ENCODE assay signal across 8 mouse cellular contexts in genomic region chr4:148626623-148627185, GRCm38 (mm10). TPM values are rescaled to one million over a fixed set of nuclear protein-coding genes. Genes with fewer than 3 reads are reported as not detected.
A peak's percentile ranks its signal among the peaks of the same experiment; 100 is the strongest.
DNase-seq lines count a peak whose midpoint lies in the region; ATAC-seq lines count a peak whose summit lies in the region.

TSS of gene Tardbp (minus strand) at chr4:148627019.

- no peaks in the 10 kb centered on the region for H3K27me3 ChIP-seq in forebrain, embryonic 11.5 days (ENCODE audit: control insufficient read depth, insufficient read depth, low read length)
- H3K27me3 ChIP-seq in heart, embryonic 16.5 days (ENCODE audit: control insufficient read depth, insufficient read depth, low read length), result no peaks in the 10 kb centered on the region
- no peaks in the 10 kb centered on the region for H3K27me3 ChIP-seq in liver, embryonic 15.5 days
- no peaks in the 10 kb centered on the region for H3K27me3 ChIP-seq in neural tube, embryonic 12.5 days (replicated peaks)

- H3K36me3 ChIP-seq in forebrain, embryonic 11.5 days (ENCODE audit: control insufficient read depth, insufficient read depth, low read length), result peaks cover 17% of the 10 kb centered on the region
- peaks cover 33% of the 10 kb centered on the region for H3K36me3 ChIP-seq in heart, embryonic 16.5 days (ENCODE audit: control insufficient read depth, insufficient read depth)
- peaks cover 35% of the 10 kb centered on the region for H3K36me3 ChIP-seq in liver, embryonic 15.5 days (replicated peaks)
- peaks cover 33% of the 10 kb centered on the region for H3K36me3 ChIP-seq in neural tube, embryonic 12.5 days

- H3K4me3 ChIP-seq in forebrain, embryonic 11.5 days (ENCODE audit: low read depth, low read length), result peak within 1 kb of the TSS; percentile 97
- H3K4me3 ChIP-seq in heart, embryonic 16.5 days (ENCODE audit: low read length), result peak within 1 kb of the TSS; percentile 99
- H3K4me3 ChIP-seq in liver, embryonic 15.5 days (replicated peaks), result peak within 1 kb of the TSS; percentile 96
- peak within 1 kb of the TSS; percentile 99 for H3K4me3 ChIP-seq in neural tube, embryonic 12.5 days

- peak; percentile 97 for ATAC-seq in forebrain, embryonic 11.5 days (replicated peaks; ENCODE audit: low FRiP score)
- ATAC-seq in heart, embryonic 16.5 days (replicated peaks; ENCODE audit: extremely low read depth, insufficient read depth, low FRiP score), result peak; percentile 95
- ATAC-seq in liver, embryonic 15.5 days (ENCODE audit: insufficient read depth), result peak; percentile 93
- ATAC-seq in neural tube, embryonic 12.5 days (ENCODE audit: low FRiP score, low read depth), result peak; percentile 94

- H3K9me3 ChIP-seq in forebrain, embryonic 11.5 days (ENCODE audit: control insufficient read depth, low read length), result no peaks in the 10 kb centered on the region
- no peaks in the 10 kb centered on the region for H3K9me3 ChIP-seq in heart, embryonic 16.5 days (replicated peaks; ENCODE audit: control insufficient read depth, low read length)
- H3K9me3 ChIP-seq in liver, embryonic 15.5 days (replicated peaks), result no peaks in the 10 kb centered on the region
- no peaks in the 10 kb centered on the region for H3K9me3 ChIP-seq in neural tube, embryonic 12.5 days

- H3K27ac ChIP-seq in forebrain, embryonic 11.5 days (ENCODE audit: low read depth, low read length), result peak within 1 kb of the TSS; percentile 85
- peak within 1 kb of the TSS; percentile 97 for H3K27ac ChIP-seq in heart, embryonic 16.5 days (ENCODE audit: low read length)
- peak within 1 kb of the TSS; percentile 92 for H3K27ac ChIP-seq in liver, embryonic 15.5 days (replicated peaks)
- peak within 1 kb of the TSS; percentile 91 for H3K27ac ChIP-seq in neural tube, embryonic 12.5 days

- peak within 1 kb of the TSS; percentile 99 for H3K9ac ChIP-seq in forebrain, embryonic 11.5 days (ENCODE audit: low read length)
- H3K9ac ChIP-seq in heart, embryonic 16.5 days (ENCODE audit: low read length), result peak within 1 kb of the TSS; percentile 100
- peak within 1 kb of the TSS; percentile 99 for H3K9ac ChIP-seq in liver, embryonic 15.5 days
- peak within 1 kb of the TSS; percentile 100 for H3K9ac ChIP-seq in neural tube, embryonic 12.5 days

- WGBS in forebrain, embryonic 11.5 days, result under 1% methylated on average over 51 of the region's 51 CpGs
- WGBS in heart, embryonic 16.5 days, result under 1% methylated on average over 51 of the region's 51 CpGs
- WGBS in liver, embryonic 15.5 days (ENCODE audit: insufficient replicate concordance), result under 1% methylated on average over 51 of the region's 51 CpGs
- WGBS in neural tube, embryonic 12.5 days, result under 1% methylated on average over 51 of the region's 51 CpGs

- H3K4me2 ChIP-seq in forebrain, embryonic 11.5 days (ENCODE audit: low read depth, low read length, severe bottlenecking), result peak within 1 kb of the TSS; percentile 74
- peak within 1 kb of the TSS; percentile 74 for H3K4me2 ChIP-seq in heart, embryonic 16.5 days (ENCODE audit: low read depth, low read length)
- H3K4me2 ChIP-seq in liver, embryonic 15.5 days, result peak within 1 kb of the TSS; percentile 88
- peak within 1 kb of the TSS; percentile 82 for H3K4me2 ChIP-seq in neural tube, embryonic 12.5 days (replicated peaks)

- no peaks in the 10 kb centered on the region; the same call in 1 of the 2 replicates for H3K4me1 ChIP-seq in forebrain, embryonic 11.5 days (replicated peaks; ENCODE audit: control insufficient read depth, insufficient read depth, low read length)
- H3K4me1 ChIP-seq in heart, embryonic 16.5 days (ENCODE audit: control insufficient read depth, insufficient read depth, low read length), result peaks cover 23% of the 10 kb centered on the region
- peaks cover 41% of the 10 kb centered on the region for H3K4me1 ChIP-seq in liver, embryonic 15.5 days (replicated peaks)
- peaks cover 12% of the 10 kb centered on the region for H3K4me1 ChIP-seq in neural tube, embryonic 12.5 days

- peak; percentile 95 to 96 for DNase-seq in CD8-positive naive resting alpha-beta T cell, adult 2 months (ENCODE audit: low read depth in 2 of 2, low spot score in 2 of 2)
- peak; percentile 92 for DNase-seq in c-Kit-positive CD71-negative TER-119-negative erythroid progenitor cells, embryonic 14.5 days (ENCODE audit: low read depth)
- peak; percentile 98 for DNase-seq in forebrain, embryonic 11.5 days (ENCODE audit: low spot score)
- DNase-seq in kidney, postnatal 36 days, result peak; percentile 97 to 99
- DNase-seq in telencephalon, adult 2 months (ENCODE audit: low read depth, low spot score), result peak; percentile 91

RNA-seq across cellular contexts. Expression of gene Tardbp, which starts in this region (rescaled TPM):
- 225 and 238 TPM in 2 replicates for polyA plus RNA-seq in forebrain, embryonic 11.5 days (2014; fragmentation: Nextera tagmentation; extraction: Ambion mirVana)
- polyA plus RNA-seq in heart, embryonic 16.5 days (2015; fragmentation: Nextera tagmentation; extraction: Ambion mirVana), result 171 and 194 TPM in 2 replicates
- 126 and 128 TPM in 2 replicates for polyA plus RNA-seq in liver, embryonic 15.5 days (2015; fragmentation: Nextera tagmentation; extraction: Ambion mirVana)
- polyA plus RNA-seq in neural tube, embryonic 12.5 days (2016; fragmentation: Nextera tagmentation; extraction: Ambion mirVana), result 323 and 327 TPM in 2 replicates

Comparison
In these comparisons a context has a peak if more than half of its experiments do, and no peak if none do; other contexts are left out.
1. Peak in every context shown above with its lines: DNase-seq, ATAC-seq, H3K4me3 ChIP-seq and H3K27ac ChIP-seq.